Mouse (Mus musculus) spleen, adult 2 months (tissue): ENCODE data around the gene C1qtnf9. TPM values are rescaled to one million over a fixed set of nuclear protein-coding genes. Genes with fewer than 3 reads are reported as not detected.

ENCODE experiments used
- DNase-seq, 2 experiments: peaks; one replicate each; pipeline versions ENCODE4 v3.0.0 to v3.0.0-alpha.2; 2012 to 2021; ENCODE audit warnings: low spot score in 2 of 2, low read depth in 1 of 2
- H3K27ac ChIP-seq: fragments of 200-500 bp; 2 replicates; pipeline ENCODE4 v1.5.1; 2012; ENCODE audit warnings: low read length, inconsistent platforms; ENCODE audit not compliant: insufficient read depth
- H3K27me3 ChIP-seq: fragments of 200-500 bp; 2 replicates; pipeline ENCODE4 v1.6.1; 2012; ENCODE audit warnings: mild to moderate bottlenecking, moderate library complexity, low read length, inconsistent platforms; ENCODE audit not compliant: control insufficient read depth, insufficient read depth
- H3K36me3 ChIP-seq: fragments of 200-500 bp; 2 replicates; pipeline ENCODE4 v1.6.1; 2012; ENCODE audit warnings: mild to moderate bottlenecking, low read length, inconsistent platforms; ENCODE audit not compliant: control insufficient read depth, insufficient read depth
- H3K4me1 ChIP-seq: fragments of 200-500 bp; 2 replicates; pipeline ENCODE4 v1.6.1; 2011; ENCODE audit warnings: inconsistent platforms; ENCODE audit not compliant: control insufficient read depth, insufficient read depth, insufficient read length
- H3K4me3 ChIP-seq: fragments of 200-500 bp; 2 replicates; pipeline ENCODE4 v1.5.1; 2011; ENCODE audit warnings: mild to moderate bottlenecking, inconsistent platforms; ENCODE audit not compliant: insufficient read depth, insufficient read length; ENCODE audit errors: extremely low read depth
- CTCF ChIP-seq: fragments of 200-500 bp; IDR thresholded peaks from 2 replicates; pipeline ENCODE4 v1.5.1; 2011; ENCODE audit warnings: mild to moderate bottlenecking, inconsistent platforms; ENCODE audit not compliant: insufficient read depth, insufficient read length, insufficient replicate concordance; ENCODE audit errors: extremely low read depth
- POLR2A ChIP-seq: fragments of 200-500 bp; IDR thresholded peaks from 2 replicates; pipeline ENCODE4 v1.6.1; 2011; ENCODE audit warnings: low read depth, low read length, inconsistent platforms
- WGBS: fragments of 180-500 bp; shearing (Covaris S2); methylation state at CpG from one replicate; pipeline ENCODE4 v1.1.7; 2018; 5-methylcytosine and 5-hydroxymethylcytosine counted together
- polyA plus RNA-seq: library from polyadenylated mRNA; depleted of rRNA; stranded (reverse); fragments of >200 nt; gene quantifications from 2 replicates; pipeline ENCODE4 v1.2.3, GENCODE M21; 2012

Gene C1qtnf9
- polyA plus RNA-seq, 1 experiment = 0.23 TPM

DNA sequence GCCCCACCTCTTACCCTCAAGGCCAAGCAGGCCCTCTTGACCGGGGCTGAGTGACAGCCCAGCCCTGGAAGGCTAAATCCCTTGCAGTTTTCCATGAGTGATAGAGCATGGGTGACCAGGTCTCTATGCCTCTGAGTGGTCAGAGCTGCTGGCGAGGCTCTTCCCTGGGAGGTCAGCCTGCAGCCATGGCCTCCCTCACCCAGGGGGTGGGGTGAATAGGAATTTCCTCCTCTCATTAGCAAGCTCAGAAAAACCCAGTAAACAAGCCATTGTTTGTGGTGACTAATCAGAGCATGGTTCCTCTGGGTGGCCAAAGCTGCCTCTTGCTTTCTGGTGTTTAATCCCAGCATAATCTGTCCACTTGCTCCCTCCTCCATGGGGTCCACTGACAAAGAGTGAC is 2.9 kb upstream of the C1qtnf9 start:
- Histone ChIP-seq H3K27me3 (no peaks in the 10 kb centered on the region), H3K36me3 (peaks cover 17% of the 10 kb centered on the region), H3K4me3 (no peak overlapping the region), H3K27ac (no peak overlapping the region), H3K4me1 (no peaks in the 10 kb centered on the region)
- WGBS = 85% methylated on average over 2 of the region's 2 CpGs
- no peak for TF ChIP-seq POLR2A
- TF ChIP-seq CTCF = no peak
- DNase-seq = no peak

GRCm38 (mm10) chr14:60769340-60769739 is 1.4 kb downstream of the C1qtnf9 start:
- H3K36me3 ChIP-seq = no peaks in the 10 kb centered on the region
- no peak overlapping the region for H3K27ac ChIP-seq
- H3K4me1 ChIP-seq = no peaks in the 10 kb centered on the region
- DNase-seq = no peak
- WGBS = 90% methylated on average over 6 of the region's 6 CpGs
- TF ChIP-seq CTCF = no peak
- no peak for TF ChIP-seq POLR2A
- no peaks in the 10 kb centered on the region for H3K27me3 ChIP-seq
- no peak overlapping the region for H3K4me3 ChIP-seq

DNA sequence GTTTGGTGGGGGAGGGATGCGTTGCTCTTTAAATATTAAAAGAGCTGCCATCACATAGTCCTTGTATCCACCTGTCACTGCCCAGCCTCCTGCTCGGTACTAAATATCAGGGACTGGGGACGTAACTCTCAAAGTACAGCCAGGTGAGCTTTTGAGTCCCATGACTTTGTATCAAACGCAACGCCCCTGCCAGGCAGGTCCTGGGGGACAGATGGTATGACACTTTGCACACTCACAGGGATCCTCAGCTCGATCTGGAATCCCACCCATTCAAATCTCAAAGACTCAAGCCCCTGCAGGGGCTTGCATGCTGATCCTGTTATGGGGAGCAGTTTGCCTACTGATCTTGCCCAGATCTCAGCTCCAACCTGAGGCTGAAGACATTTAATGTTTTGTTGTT is 2.7 kb downstream of the C1qtnf9 start:
- no peak for DNase-seq
- Histone ChIP-seq H3K27me3 (no peaks in the 10 kb centered on the region), H3K4me3 (no peak overlapping the region), H3K4me1 (no peaks in the 10 kb centered on the region), H3K27ac (no peak overlapping the region), H3K36me3 (no peaks in the 10 kb centered on the region)
- TF ChIP-seq POLR2A = no peak
- no peak for TF ChIP-seq CTCF
- WGBS = 79% methylated on average over 6 of the region's 6 CpGs

- Histone ChIP-seq H3K4me1 (no peaks in the 10 kb centered on the region), H3K27me3 (no peaks in the 10 kb centered on the region), H3K27ac (no peak overlapping the region), H3K36me3 (no peaks in the 10 kb centered on the region), H3K4me3 (peak overlapping the region; percentile 57)
- 5% methylated on average over 8 of the region's 8 CpGs for WGBS
- peak; percentile 52 to 67 for DNase-seq
- TF ChIP-seq CTCF (peak; percentile 56; the same call in 1 of the 2 replicates), POLR2A (no peak)
Measured at GRCm38 (mm10) chr14:60771057-60771456, 3.1 kb downstream of the C1qtnf9 start.

- no peaks in the 10 kb centered on the region for H3K4me1 ChIP-seq
- DNase-seq = no peak
- TF ChIP-seq CTCF (no peak), POLR2A (no peak)
- no peaks in the 10 kb centered on the region for H3K36me3 ChIP-seq
- H3K4me3 ChIP-seq = no peak overlapping the region
- WGBS = 90% methylated on average over 2 of the region's 2 CpGs
- no peaks in the 10 kb centered on the region for H3K27me3 ChIP-seq
- H3K27ac ChIP-seq = no peak overlapping the region
Measured at GRCm38 (mm10) chr14:60773476-60773875, 5.5 kb downstream of the C1qtnf9 start.

DNA sequence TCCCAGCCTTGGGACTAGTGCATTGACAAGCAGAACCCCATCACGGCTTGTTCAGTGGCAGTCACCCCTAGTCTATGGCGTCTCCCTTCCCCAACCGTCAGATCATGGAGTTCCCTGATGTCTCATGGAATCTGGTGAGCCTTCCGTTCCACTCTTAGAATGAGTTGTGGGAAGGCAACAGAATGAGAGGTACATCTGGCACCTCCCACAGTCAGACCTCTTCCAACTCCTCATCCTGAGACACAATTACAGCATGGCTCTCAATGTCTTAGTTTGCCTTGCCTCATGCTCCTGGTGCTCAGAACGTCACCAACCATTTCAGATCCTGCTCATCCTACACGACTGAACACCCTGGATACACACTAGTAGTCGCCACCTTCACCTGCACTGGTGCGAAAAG is 8.6 kb downstream of the C1qtnf9 start:
- no peaks in the 10 kb centered on the region for H3K36me3 ChIP-seq
- H3K4me3 ChIP-seq = no peak overlapping the region
- DNase-seq = no peak
- no peaks in the 10 kb centered on the region for H3K4me1 ChIP-seq
- H3K27me3 ChIP-seq = no peaks in the 10 kb centered on the region
- no peak for TF ChIP-seq POLR2A
- no peak for TF ChIP-seq CTCF
- WGBS = 87% methylated on average over 8 of the region's 8 CpGs
- no peak overlapping the region for H3K27ac ChIP-seq

DNA sequence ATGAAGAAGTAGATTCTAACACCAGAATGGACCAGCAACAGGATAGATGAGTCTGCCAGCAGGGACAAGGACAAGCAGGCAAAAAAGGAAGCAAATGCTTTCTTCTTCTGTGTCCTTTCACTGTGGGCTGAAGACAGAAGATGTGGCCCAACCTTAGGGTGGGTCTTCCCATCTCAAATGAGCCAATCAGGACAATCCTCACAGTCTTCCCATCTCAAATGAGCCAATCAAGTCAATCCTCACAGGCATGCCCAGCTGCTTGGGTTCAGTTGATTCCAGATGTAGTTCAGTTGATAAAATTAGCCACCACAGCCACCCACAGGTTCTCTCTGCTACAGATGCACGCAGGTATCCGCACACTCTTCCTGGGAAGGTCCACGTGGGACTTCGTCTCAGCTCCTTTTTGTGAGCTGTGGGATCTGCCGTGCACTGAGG is 9.6 kb downstream of the C1qtnf9 start:
- Histone ChIP-seq H3K4me3 (no peak overlapping the region), H3K27me3 (no peaks in the 10 kb centered on the region), H3K4me1 (no peaks in the 10 kb centered on the region), H3K27ac (no peak overlapping the region), H3K36me3 (no peaks in the 10 kb centered on the region)
- no peak for DNase-seq
- 73% methylated on average over 5 of the region's 5 CpGs for WGBS
- no peak for TF ChIP-seq POLR2A
- TF ChIP-seq CTCF = no peak
